Mouse (Mus musculus): ENCODE results near the gene Map1s.

- TF ChIP-seq CTCF (IDR thresholded peaks at IDR 0.05; ENCODE audit: low read depth) (no peak), EP300 (optimal IDR thresholded peaks at IDR 0.05) (no peak)
Observed at GRCm38 (mm10) chr8:70899226-70899625, 6.5 kb upstream of the Map1s start.

Measured in stomach, postnatal 0 days (tissue).